Mouse (Mus musculus) monocyte, adult 2 months (primary cell): ENCODE measurements around the gene Pcbd2.

ENCODE experiments used
- DNase-seq, 2 experiments: peaks; one replicate each; pipeline ENCODE4 v3.0.0; 2022; ENCODE audit warnings: low spot score in 2 of 2, low read depth in 1 of 2

Gene Pcbd2

GRCm38 (mm10) chr13:55826008-55826671, 99.0 kb downstream of the Pcbd2 start:
- no peak for DNase-seq
